Mouse (Mus musculus): ENCODE data around the gene Zfp174.

Zfp174 gene

DNA sequence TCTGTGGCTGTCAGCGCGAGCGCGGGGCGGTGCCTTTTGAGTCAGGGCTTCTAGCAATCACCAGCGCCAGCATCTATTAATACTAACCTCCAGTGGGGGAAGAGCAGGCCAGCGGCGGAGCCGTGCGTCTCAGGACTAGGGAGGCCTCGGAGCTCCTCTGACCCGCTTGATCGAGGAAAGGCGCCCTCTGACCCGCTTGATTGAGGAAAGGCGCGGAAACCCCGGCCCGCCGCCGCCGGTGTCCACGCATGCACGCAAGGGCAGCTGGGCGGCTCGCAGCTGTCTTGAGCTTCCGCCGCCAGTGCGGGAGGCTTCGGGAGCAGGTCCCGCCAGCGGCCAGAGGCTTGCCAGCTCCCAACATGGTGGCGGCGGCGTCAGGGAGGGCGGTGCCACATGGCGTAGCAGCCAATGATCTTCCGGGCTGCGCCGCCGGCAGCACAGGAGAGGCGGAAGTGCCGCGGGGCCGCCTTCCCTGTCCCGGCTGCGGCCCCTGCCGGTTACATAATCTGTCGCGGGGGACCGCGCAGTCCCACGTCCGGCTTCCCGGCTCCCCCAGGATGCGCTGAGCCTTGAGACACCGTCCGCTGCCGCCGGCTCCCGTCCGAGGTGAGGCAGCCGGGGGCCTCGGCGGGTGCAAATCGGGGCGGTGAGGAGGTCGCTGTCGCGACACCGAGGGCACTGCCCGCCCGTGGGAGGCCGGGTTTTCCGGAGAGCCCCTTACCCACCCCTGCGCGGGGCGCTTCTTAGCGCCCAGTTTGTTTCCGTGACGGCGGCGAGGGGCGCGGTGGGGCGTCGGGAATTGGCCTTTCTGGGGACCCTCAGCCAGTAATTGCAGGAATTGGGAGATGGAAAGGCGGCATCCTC is 37.4 kb downstream of the Zfp174 start, which contains the start of the genes Zfp597 and Gm20695:
TSS of gene Zfp597 (minus strand) at position 361 of the 864 bp plus-strand sequence.
TSS of gene Gm20695 (plus strand) at position 448 of the 864 bp plus-strand sequence.
- peak; percentile 96 for DNase-seq

DNA sequence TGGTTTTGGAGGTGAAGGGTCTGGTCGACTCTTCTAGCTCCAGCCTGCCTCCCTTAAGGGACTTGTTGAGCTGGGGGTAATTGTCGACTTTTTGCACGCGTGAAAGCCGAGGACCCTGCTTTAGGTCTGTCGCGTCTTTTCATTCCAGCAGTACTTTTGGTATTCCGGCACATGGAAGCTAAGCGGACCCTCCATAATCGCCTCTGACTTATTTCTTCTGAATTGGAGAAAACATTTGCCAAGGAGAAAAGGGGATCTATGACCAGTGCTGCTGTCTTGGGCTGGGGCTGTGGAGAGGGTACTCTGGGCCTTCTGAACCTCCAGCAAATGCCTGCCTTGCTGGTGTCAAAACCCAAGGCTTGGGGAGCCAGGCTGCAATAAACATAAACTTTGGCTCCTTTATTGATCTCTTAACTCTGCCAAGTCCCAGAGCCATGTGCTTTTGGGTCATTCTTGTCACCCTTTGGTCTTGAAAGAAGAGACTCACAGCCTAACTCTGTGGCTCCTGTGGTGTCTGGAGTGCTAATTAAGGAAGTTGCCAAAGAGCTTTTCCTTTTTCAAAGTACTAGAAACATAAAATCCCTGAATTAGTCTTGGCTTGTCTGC is 38.1 kb downstream of the Zfp174 start:
- no peak for DNase-seq

GRCm38 (mm10) chr16:3891621-3892295 is 44.7 kb downstream of the Zfp174 start:
- DNase-seq = no peak

GRCm38 (mm10) chr16:3893739-3894138 is 46.7 kb downstream of the Zfp174 start:
- DNase-seq = no peak

DNA sequence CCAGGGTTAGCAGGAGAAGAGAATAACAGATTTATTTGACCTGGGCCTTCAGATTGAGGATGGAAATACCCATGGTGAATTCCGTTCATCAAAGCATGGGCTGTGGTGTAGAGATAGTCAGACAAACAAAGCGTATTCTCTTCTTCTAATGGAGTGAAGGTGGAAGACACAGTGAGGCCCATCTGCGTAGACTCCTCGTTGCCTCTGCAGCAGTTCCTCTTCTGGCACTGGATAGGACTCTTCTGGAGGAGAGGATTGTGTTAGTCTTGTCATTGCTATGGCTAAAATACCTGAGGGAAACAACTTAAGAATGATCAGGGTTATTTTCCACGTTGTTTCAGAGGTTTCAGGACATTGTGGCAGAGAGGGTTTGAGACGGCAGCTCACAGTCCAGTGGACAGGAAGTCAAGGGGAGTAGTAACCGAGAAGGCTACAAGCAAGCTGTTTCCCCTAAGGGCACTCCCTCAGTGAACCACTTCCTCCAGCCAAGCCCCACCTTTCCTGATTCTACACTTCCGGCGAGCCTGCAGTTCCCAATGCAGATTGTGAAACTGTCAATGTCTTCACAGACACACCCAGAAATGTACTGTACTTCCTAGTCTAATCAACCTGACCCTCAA is 48.2 kb downstream of the Zfp174 start:
- DNase-seq = no peak

GRCm38 (mm10) chr16:3896046-3896445 is 49.0 kb downstream of the Zfp174 start:
- DNase-seq = no peak

GRCm38 (mm10) chr16:3896553-3896952 is 49.5 kb downstream of the Zfp174 start:
- no peak for DNase-seq

DNA sequence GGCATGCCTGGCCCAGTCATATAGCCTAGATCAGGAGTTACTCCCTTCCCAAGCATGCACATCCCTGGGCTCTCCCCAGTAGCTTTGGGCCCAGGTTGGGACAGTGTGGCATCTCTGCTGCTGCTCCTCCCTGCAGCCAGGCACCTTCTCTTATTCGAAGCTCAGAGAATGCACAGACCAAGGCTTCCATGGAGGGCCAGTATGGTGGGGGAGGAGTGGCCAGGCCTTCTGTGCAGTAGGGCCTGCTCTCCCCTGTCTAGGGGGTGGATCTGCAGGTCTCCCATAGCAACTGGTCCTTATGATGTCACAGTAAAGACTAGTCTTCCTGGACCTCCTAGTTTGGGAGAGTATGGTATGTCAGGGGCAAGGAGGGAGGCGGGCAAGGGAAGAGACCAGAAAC is 60.4 kb downstream of the Zfp174 start:
- no peak for DNase-seq

Data from right cerebral cortex, adult 18-20 months (tissue).